Mouse (Mus musculus) bone marrow, adult 2 months (tissue): ENCODE measurements around the gene Xrcc3.

Experiments
- CTCF ChIP-seq: fragments of 200-500 bp; IDR thresholded peaks from 2 replicates; pipeline ENCODE4 v1.5.1; 2011; ENCODE audit warnings: low read length, control low read depth; ENCODE audit not compliant: control insufficient read depth, insufficient read depth
- POLR2A ChIP-seq: fragments of 200-500 bp; IDR thresholded peaks from 2 replicates; pipeline ENCODE4 v1.6.1; 2011; ENCODE audit warnings: low read depth, mild to moderate bottlenecking, control low read depth, low read length, borderline replicate concordance; ENCODE audit not compliant: control insufficient read depth

GRCm38 (mm10) chr12:111777919-111778318 lies 35.8 kb downstream of the Xrcc3 start:
- TF ChIP-seq CTCF (no peak), POLR2A (no peak)
